Mouse (Mus musculus) limb, embryonic 14.5 days (tissue): ENCODE measurements around the gene Tbx20. TPM values are rescaled to one million over a fixed set of nuclear protein-coding genes. Genes with fewer than 3 reads are reported as not detected.

ENCODE experiments used
- ATAC-seq: fragments of 200-750 bp; cut with Nextera tagmentation; 2 replicates; pipeline ENCODE4 v1.8.0; 2017; ENCODE audit warnings: low read depth, moderate number of reproducible peaks, moderate TSS enrichment; ENCODE audit not compliant: low FRiP score
- DNase-seq: peaks from one replicate; pipeline ENCODE4 v3.0.0-alpha.2; 2015; ENCODE audit warnings: low spot score
- H3K27ac ChIP-seq: fragments of 300-500 bp; sonication (generic); replicated peaks from 2 replicates; pipeline ENCODE4 v1.5.1; 2014; ENCODE audit warnings: low read depth, mild to moderate bottlenecking, low read length, moderate library complexity, mixed read lengths
- H3K27me3 ChIP-seq: fragments of 300-500 bp; sonication (generic); 2 replicates; pipeline ENCODE4 v1.6.1; 2014; ENCODE audit warnings: low read length, mixed read lengths; ENCODE audit not compliant: control insufficient read depth, insufficient read depth
- H3K36me3 ChIP-seq: fragments of 300-500 bp; sonication (generic); 2 replicates; pipeline ENCODE4 v1.6.1; 2014; ENCODE audit warnings: mild to moderate bottlenecking, low read length, moderate library complexity, mixed read lengths; ENCODE audit not compliant: control insufficient read depth, insufficient read depth
- H3K4me1 ChIP-seq: fragments of 300-500 bp; sonication (generic); 2 replicates; pipeline ENCODE4 v1.6.1; 2014; ENCODE audit warnings: antibody characterized with exemption, low read length, mixed read lengths; ENCODE audit not compliant: control insufficient read depth, insufficient read depth
- H3K4me2 ChIP-seq: fragments of 300-500 bp; sonication (generic); replicated peaks from 2 replicates; pipeline ENCODE4 v1.6.1; 2014; ENCODE audit warnings: low read depth, mild to moderate bottlenecking, low read length, moderate library complexity; ENCODE audit not compliant: severe bottlenecking
- H3K4me3 ChIP-seq: fragments of 300-500 bp; sonication (generic); replicated peaks from 2 replicates; pipeline ENCODE4 v1.5.1; 2014; ENCODE audit warnings: low read length
- H3K9ac ChIP-seq: fragments of 300-500 bp; sonication (generic); 2 replicates; pipeline ENCODE4 v1.6.1; 2014; ENCODE audit warnings: mild to moderate bottlenecking, low read depth, low read length, moderate library complexity; ENCODE audit not compliant: severe bottlenecking
- H3K9me3 ChIP-seq: fragments of 300-500 bp; sonication (generic); 2 replicates; pipeline ENCODE4 v1.6.1; 2016; ENCODE audit warnings: low read length; ENCODE audit not compliant: control insufficient read depth
- POLR2A ChIP-seq: fragments of 200-500 bp; IDR thresholded peaks from 2 replicates; pipeline ENCODE4 v1.8.0; 2012; ENCODE audit warnings: inconsistent platforms, mild to moderate bottlenecking, moderate library complexity, borderline replicate concordance; ENCODE audit not compliant: insufficient read depth, insufficient read length; ENCODE audit errors: extremely low read depth
- WGBS: fragments of 180-500 bp; shearing (Covaris S2); extraction: QIAGEN DNeasy Blood & Tissue Kit; methylation state at CpG from one replicate; pipeline ENCODE4 v1.1.7; 2014; 5-methylcytosine and 5-hydroxymethylcytosine counted together
- polyA plus RNA-seq, 2 experiments: library from polyadenylated mRNA; depleted of rRNA in 1 of 2; stranded (reverse) in 1 of 2; unstranded in 1 of 2; fragments of >200 nt; fragmentation: Nextera tagmentation in 1 of 2; extraction: Ambion mirVana in 1 of 2; gene quantifications; 2 replicates each; pipeline versions ENCODE4 v1.2.1 to v1.2.3; 2012 to 2014

Tbx20 gene
- polyA plus RNA-seq, 2 experiments: 0.24 TPM; not detected in 1

DNA sequence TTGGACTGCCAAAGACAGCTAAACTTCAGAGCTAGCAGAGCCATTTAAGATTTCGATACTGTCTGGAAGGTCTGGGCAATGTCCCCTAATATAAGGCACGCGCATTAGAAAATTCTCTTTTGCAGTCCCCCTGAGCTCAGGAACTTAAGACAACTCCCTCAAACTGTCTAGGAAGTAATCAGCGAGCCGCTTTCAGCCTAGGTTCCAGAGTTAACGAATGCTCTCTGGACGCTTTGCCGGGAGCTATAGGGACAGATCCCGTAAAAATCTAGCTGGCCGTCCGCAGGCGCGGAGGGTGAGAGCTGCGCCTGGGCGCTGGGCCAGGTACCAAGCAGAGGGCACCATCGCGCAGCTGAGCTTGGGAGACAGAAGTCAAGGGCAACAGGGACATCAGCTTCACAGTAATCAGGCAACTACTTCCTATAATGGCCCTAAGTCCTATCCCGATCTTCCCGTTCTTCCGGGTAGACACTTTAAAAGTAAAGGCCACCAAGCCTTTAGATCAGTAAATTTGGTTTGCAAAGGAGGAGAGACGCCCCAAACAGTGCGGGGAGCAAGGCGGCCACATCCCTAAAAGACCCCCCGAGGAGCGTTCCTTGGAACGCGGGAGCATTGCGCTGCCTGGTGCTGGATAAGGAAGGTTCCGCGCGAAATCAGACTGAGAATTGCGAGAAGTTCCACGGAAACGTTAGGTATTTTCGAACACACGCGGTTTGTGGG, 3.2 kb upstream of the Tbx20 start:
- Histone ChIP-seq H3K4me3 (peak overlapping the region; percentile 11; the same call in 1 of the 2 replicates), H3K4me1 (peaks cover 13% of the 10 kb centered on the region), H3K36me3 (no peaks in the 10 kb centered on the region), H3K9me3 (0 out of 2 replicates have a peak, but pooled peaks cover 3% of the 10 kb centered on the region), H3K9ac (no peak overlapping the region), H3K4me2 (no peak overlapping the region), H3K27me3 (peaks cover 98% of the 10 kb centered on the region), H3K27ac (no peak overlapping the region)
- no peak for DNase-seq
- no peak for TF ChIP-seq POLR2A
- WGBS: under 1% methylated on average over 37 of the region's 37 CpGs
- no peak for ATAC-seq

GRCm38 (mm10) chr9:24776487-24776886, 2.4 kb upstream of the Tbx20 start:
- H3K27ac ChIP-seq: no peak overlapping the region
- 3% methylated on average over 9 of the region's 9 CpGs for WGBS
- H3K4me1 ChIP-seq: peaks cover 13% of the 10 kb centered on the region
- ATAC-seq (no peak), DNase-seq (no peak)
- H3K27me3 ChIP-seq: peaks cover 98% of the 10 kb centered on the region
- no peak overlapping the region for H3K4me3 ChIP-seq
- H3K4me2 ChIP-seq: no peak overlapping the region
- H3K36me3 ChIP-seq: no peaks in the 10 kb centered on the region
- no peak for TF ChIP-seq POLR2A
- H3K9me3 ChIP-seq: 0 out of 2 replicates have a peak, but pooled peaks cover 3% of the 10 kb centered on the region
- H3K9ac ChIP-seq: no peak overlapping the region

DNA sequence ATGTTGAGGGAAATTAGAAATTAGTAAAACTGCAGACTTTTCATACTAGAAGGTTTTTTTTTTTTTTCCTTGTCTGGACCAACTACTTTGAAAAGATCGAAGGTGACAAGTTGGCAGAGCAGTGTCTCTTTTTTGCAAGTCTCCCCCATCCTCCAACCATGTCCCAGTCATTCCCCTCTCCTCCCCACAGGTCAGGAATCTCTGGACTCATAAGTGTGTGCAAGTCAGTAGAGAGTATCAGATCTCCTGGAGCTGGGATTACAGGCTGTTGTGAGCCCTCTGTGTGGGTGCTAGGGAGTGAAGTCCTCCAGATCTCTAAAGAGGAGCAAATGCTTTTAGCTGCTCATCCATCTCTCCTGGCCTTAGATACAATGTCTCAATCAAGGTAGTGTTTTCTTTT, 1.5 kb upstream of the Tbx20 start:
- no peak overlapping the region for H3K4me2 ChIP-seq
- DNase-seq (no peak), ATAC-seq (no peak)
- WGBS: 5% methylated on average over 1 of the region's 1 CpGs
- H3K27me3 ChIP-seq: peaks cover 98% of the 10 kb centered on the region
- H3K4me1 ChIP-seq: peaks cover 7% of the 10 kb centered on the region; the same call in 1 of the 2 replicates
- 0 out of 2 replicates have a peak, but pooled peaks cover 3% of the 10 kb centered on the region for H3K9me3 ChIP-seq
- no peak overlapping the region for H3K4me3 ChIP-seq
- no peak for TF ChIP-seq POLR2A
- H3K36me3 ChIP-seq: no peaks in the 10 kb centered on the region
- H3K27ac ChIP-seq: no peak overlapping the region
- no peak overlapping the region for H3K9ac ChIP-seq

- DNase-seq: no peak
- WGBS: under 1% methylated on average over 9 of the region's 9 CpGs
- no peak for ATAC-seq
Measured at GRCm38 (mm10) chr9:24775001-24775400, 898 bp upstream of the Tbx20 start.

DNA sequence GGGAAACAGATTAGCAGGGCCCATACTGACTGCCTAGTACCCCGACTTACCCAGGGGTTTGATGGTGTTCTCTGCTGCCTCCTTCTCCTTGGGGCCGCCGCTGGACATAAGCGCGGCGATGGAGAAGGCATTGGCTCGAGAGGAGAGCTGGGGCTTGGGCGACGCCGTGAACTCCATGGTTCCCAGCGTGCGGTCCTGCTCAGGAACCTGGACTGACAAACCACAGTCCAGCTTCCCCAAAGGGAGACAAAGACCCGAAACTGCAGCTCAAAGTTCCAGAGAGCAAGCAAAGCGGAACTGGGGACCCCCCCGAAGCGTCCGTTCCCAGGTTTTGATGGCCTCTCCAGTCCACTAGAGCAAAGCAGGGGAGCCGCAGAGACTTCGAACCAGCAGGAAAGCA, 434 bp downstream of the Tbx20 start:
- Histone ChIP-seq H3K27ac (no peak overlapping the region), H3K36me3 (no peaks in the 10 kb centered on the region), H3K27me3 (peaks cover 98% of the 10 kb centered on the region), H3K9ac (no peak overlapping the region), H3K9me3 (0 out of 2 replicates have a peak, but pooled peaks cover 3% of the 10 kb centered on the region), H3K4me3 (peak overlapping the region; percentile 34), H3K4me1 (peaks cover 7% of the 10 kb centered on the region; the same call in 1 of the 2 replicates), H3K4me2 (peak overlapping the region; percentile 45)
- ATAC-seq: no peak
- TF ChIP-seq POLR2A: no peak
- DNase-seq: no peak
- WGBS: 0% methylated on average over 19 of the region's 19 CpGs

More at GRCm38 (mm10) chr9:24775001-24775400, 898 bp upstream of the Tbx20 start:
- no peak for TF ChIP-seq POLR2A
- Histone ChIP-seq H3K9me3 (0 out of 2 replicates have a peak, but pooled peaks cover 3% of the 10 kb centered on the region), H3K4me2 (no peak overlapping the region), H3K27ac (no peak overlapping the region), H3K4me3 (no peak overlapping the region), H3K27me3 (peaks cover 98% of the 10 kb centered on the region), H3K4me1 (peaks cover 7% of the 10 kb centered on the region; the same call in 1 of the 2 replicates), H3K36me3 (no peaks in the 10 kb centered on the region), H3K9ac (no peak overlapping the region)
